Mouse (Mus musculus): ENCODE measurements around the gene Pramef20.

- TF ChIP-seq CTCF (IDR thresholded peaks at IDR 0.05; ENCODE audit: low read depth) = peak; percentile 66
- no peak for TF ChIP-seq EP300 (optimal IDR thresholded peaks at IDR 0.05)
Measured at GRCm38 (mm10) chr4:144420644-144421043, 42.9 kb upstream of the Pramef20 start.
